Mouse (Mus musculus) cerebellum, adult 11 months (tissue): ENCODE measurements at regions not wholly inside any gene's neighbourhood (a gene's known extent, or its start where the extent isn't known, plus 50 kb on each side); places are given as distances from the start of the nearest gene placed in this dataset.

Source experiments
- DNase-seq: peaks from one replicate; pipeline ENCODE4 v3.0.0; 2022

DNA sequence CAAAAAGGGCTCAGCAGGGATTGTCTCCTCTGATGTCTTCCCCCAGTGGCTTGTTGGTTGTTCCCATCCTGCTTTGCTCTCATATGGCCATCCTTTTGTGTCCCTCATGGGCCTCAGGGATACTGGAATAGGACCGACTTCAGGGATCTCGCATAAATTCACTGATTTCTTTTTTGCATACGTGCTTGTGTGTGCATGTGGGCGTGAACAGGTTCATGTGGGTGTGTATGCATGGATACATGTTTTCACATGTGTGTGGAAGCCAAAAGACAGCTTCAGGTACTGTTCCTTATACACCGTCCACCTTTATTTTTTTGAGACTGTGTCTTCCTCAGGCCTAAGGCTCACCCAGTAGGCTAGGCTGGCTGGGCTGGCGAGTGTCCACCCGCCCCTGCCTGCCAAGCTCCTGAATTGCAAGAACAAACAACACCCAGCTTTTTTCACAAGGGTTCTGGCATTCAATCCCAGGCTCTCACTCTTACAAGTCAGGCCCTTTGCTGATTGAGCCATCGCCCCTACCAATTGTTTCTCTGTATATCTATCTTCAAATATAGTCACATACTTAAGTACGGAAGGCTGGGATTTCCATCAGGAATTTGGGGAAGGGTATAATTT lies 127.0 kb upstream of the Hmgn3 start:
- no peak for DNase-seq

DNA sequence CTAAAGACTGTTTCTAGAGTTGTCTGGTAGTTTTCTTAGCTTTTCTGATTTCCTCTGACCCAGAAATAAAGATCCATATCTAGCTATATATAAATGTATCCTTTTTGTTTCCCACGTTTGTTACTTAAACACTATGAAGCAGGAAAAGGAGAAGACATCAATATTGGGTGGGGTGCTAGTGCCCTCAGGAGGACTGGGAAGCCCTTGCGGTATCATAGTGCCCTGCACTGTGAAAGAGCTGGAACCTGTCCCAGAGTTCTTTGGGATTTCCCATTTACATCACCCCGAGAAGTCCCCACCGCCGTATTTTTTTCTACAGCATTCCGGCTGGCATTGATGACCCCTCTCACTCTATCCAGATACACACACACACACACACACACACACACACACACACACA lies 119.3 kb upstream of the Hmgn3 start:
- no peak for DNase-seq

- DNase-seq, result no peak
These were observed 113.0 kb upstream of the Hmgn3 start for GRCm38 (mm10) chr9:83259511-83259910.

DNA sequence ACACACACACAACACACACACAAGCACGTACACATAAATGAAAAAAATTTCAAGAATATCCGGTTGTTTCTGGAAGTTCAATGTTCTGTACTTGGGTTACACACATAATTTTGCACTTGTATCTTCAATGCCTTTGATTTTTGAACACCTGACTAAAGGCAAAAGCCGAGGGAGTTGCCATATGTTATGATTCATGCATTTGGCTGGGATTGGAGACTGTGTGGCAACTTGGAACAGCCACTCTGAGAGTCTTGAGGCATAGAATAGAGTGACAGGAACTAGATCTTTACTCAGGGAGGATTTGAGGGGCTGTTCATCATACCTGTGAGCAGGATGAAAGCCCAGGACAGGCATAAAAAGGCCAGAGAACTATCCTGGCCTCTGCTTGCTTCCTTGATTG lies 112.5 kb upstream of the Hmgn3 start:
- no peak for DNase-seq

DNA sequence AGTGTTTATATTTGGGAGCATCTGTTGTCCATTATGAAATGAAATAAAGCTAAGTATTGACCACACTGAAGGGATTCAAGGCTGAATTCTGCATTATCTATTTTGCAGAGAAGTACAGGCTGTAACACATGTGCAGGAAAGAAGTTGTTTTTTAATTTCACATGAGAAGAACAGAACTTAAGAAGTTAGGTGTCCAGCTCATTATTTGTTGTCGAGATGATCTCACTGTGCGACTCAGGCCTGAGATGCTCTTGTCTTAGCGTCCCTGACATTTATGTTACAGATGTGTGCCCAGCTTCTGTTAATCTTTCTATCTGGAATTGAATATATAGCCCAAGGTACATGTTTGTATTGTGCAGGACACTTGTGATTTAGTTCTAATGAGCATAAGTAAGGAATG lies 112.0 kb upstream of the Hmgn3 start:
- DNase-seq, result no peak

GRCm38 (mm10) chr9:83254356-83254755 lies 107.9 kb upstream of the Hmgn3 start:
- no peak for DNase-seq

DNA sequence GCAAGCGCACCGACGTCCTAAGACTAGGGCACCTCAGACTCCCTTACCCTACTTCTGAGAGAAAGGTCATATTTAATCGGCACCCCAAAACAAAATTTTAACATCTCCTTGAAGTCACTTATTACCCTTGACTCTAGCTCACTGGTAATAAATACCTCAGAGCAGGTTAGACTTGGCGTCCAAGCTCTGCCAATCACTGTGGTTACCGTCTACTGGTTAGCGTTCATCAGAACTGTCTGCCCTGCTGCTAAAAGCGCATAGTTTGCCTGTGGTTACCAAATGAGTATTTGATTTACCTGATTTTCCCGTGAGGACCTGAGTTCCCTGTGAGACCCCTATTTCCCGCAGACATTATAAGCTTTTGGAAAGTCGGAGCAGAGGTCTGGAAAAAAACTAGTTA lies 107.3 kb upstream of the Hmgn3 start:
- DNase-seq, result no peak

DNA sequence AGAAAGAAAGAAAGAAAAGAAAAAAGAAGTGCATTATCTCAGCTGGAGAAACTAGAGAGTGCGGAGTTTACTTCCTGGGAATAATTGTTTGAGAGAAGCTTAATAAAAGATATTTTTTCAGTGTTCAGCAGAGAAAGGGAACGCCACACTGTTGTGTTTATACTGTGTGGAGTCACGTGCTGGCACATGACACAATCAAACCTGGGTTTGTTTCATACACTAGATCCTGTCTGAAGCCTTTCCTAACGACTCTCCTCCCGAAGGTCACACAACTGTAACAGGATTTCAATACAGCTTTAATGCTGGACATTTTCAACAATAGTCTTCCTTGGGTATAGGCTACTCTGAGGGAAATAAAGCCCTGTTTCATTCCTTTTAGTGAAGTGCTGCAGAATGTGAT lies 105.3 kb upstream of the Hmgn3 start:
- no peak for DNase-seq

- no peak for DNase-seq
These were observed 103.4 kb upstream of the Hmgn3 start for GRCm38 (mm10) chr9:83249871-83250270.

- no peak for DNase-seq
These were observed 101.8 kb upstream of the Hmgn3 start for GRCm38 (mm10) chr9:83248164-83248730.

DNA sequence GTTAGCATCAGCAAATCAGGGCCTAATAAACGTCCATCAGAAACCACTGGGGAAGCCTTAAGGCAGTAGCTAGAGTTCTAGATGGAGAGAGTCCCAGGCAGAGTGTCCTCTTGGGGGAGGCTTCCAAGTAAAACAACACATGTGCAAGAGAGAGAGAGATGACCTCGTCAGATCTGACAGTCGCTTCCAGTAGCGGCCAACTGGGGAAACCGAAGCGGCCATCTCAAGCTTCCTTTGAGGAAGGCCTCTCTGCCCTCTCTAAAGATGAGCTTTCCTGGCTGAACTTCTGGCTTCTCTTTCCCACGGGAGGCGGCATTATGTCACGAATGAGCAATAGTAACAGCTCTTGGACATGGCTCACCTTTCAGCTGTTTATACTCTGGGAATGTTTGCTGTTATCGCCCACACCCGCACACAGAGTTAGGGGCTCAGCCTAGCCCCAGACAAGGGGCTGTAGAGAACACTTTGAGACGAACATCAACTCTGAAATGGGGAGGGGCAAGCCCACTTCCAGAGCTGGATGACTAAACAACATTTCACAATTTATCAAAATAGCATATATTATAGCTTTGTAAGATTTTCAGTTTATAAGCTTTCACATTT lies 100.7 kb upstream of the Hmgn3 start:
- DNase-seq, result no peak

DNA sequence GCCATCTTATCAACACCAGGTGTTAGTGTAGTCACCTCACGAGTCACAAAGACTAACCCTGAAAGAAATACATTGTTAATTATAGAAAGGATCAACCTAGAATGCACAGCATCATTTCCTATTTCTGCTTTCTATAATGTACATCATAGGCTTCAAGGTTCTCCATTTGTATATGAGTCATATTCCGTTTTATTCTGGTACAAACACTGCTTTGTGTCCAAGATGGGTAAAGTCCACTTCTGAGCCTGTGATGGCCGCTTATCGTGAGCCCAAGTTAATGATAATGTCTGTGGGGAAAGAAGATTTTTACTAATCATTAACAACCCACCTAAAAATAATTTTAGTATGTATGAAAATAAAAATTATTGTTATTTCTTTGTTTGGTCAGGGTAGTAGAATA lies 94.6 kb upstream of the Hmgn3 start:
- DNase-seq, result no peak

GRCm38 (mm10) chr9:83239097-83239496 lies 92.6 kb upstream of the Hmgn3 start:
- DNase-seq, result no peak

DNA sequence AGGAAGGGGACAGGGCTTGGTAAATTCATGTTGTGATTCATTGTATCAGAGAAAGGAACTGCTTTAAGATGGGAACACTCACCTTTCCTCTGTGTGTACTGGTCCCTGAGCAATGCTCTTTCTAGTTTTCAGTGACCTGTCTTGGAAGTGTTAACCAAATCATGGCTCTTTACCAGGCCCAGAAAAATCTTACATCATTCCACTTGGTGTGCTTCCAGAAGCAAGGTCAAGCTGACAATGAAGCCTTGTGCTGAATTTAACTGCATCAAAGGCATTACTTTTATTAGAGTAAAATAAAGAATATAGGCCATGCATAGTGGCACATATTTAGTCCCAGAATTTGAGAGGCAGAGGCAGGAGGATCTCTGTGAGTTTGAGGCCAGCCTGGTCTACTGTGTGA lies 75.4 kb upstream of the Hmgn3 start:
- no peak for DNase-seq

DNA sequence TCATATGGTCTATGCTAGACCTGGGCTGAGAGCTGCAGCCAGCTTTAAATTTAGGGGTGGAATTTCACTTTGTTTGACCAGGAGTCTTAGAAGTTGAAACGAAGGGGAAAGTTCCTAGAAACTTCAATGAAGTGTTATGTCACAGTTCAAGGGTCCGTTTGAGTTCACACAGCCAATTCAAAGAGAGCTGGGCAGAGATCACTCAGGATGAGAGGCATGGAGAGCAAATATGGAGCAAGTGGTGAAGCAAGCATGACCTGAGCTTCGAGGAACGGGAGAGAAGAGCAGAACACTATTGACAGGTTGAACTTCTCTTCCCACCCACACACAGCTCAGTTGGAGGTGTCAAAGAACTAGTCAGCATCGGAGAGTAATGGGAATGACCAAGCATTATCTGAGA lies 56.1 kb upstream of the Hmgn3 start:
- no peak for DNase-seq

GRCm38 (mm10) chr9:83199771-83200170 lies 53.3 kb upstream of the Hmgn3 start:
- DNase-seq, result no peak

GRCm38 (mm10) chr9:83199176-83199575 lies 52.7 kb upstream of the Hmgn3 start:
- DNase-seq, result no peak

GRCm38 (mm10) chr9:83197013-83197412 lies 50.5 kb upstream of the Hmgn3 start:
- no peak for DNase-seq
